Mouse (Mus musculus) kidney, adult 2 months (tissue): ENCODE data around the gene Ercc2.

Source experiments
- CTCF ChIP-seq: fragments of 200-500 bp; conservative IDR thresholded peaks from 2 replicates; pipeline ENCODE4 v1.5.1; 2011; ENCODE audit warnings: low read depth, mild to moderate bottlenecking, control low read depth, low read length, moderate library complexity, mixed read lengths; ENCODE audit not compliant: insufficient read depth, insufficient read length
- POLR2A ChIP-seq: fragments of 200-500 bp; IDR thresholded peaks from one replicate; pipeline ENCODE4 v1.6.1; 2011; ENCODE audit warnings: low read depth, low read length, control low read depth

GRCm38 (mm10) chr7:19405417-19405816 lies 23.6 kb downstream of the Ercc2 start:
- peak; percentile 97 for TF ChIP-seq CTCF
- no peak for TF ChIP-seq POLR2A
